Mouse (Mus musculus): ENCODE measurements around the gene Fbln2.

Gene Fbln2

DNA sequence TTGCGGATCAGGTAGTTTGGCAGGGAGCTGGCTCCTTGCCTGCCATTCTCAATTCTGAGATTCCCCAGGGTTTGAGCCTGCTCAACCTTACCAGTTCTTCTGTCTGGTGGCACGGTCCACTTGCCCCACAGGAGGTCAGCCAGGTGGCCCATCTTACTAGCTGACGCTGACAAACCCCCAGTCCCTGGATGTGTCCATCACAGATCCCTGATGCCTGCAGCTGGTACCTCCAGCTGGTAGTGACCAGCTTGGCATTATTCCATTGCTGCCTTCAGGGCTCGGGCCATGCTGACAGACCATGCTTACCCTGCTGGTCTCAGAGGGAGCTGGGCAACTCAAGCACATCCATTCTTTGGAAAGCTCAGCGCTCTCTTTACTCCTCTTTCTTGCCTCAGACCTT lies 18.7 kb downstream of the Fbln2 start:
- DNase-seq (ENCODE audit: low spot score) = no peak

DNA sequence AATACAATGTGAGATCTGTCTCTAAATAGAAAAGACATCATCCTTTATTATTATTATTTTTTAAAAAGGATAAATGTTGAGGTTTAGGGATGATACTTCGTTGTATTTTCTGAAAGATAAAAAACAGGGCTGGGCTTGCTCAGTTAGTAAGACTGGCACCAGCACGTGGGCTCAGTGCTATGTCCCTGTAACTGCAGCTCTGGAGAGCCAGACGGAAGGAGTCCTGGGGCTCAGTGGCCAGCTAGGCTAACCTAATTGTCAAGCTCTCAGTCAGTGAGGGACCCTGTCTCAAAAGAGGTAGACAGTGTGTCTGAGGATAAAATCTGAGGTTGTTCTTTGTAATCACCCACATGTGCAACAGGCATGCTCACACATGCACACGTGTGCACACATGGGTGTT lies 19.3 kb downstream of the Fbln2 start:
- no peak for DNase-seq (ENCODE audit: low spot score)

GRCm38 (mm10) chr6:91233011-91233410 lies 20.8 kb downstream of the Fbln2 start:
- DNase-seq (ENCODE audit: low spot score) = no peak

DNA sequence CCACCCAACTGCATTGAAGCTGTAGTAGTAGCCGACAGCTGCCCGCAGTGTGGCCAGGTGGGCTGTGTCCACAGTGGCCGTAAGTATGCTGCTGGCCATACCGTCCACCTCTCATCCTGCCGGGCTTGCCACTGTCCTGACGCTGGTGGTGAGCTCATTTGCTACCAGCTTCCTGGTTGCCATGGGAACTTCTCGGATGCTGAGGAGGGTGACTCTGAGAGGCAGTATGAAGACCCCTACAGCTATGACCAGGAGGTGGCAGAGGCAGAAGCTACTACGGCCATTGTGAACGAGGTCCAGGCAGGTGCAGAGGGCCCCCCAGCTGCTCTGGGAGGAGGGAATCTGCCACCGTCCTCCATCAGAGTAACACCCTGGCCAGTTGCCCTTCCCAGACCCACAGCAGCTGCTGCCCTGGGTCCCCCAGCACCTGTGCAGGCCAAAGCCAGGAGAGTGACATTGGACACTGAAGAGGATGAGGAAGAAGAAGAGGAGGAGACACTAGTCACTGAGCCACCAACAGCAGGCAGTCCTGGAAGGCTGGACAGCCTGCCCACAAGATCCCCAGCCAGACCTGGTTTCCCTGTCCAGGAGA lies 21.3 kb downstream of the Fbln2 start:
- DNase-seq (ENCODE audit: low spot score) = no peak

DNA sequence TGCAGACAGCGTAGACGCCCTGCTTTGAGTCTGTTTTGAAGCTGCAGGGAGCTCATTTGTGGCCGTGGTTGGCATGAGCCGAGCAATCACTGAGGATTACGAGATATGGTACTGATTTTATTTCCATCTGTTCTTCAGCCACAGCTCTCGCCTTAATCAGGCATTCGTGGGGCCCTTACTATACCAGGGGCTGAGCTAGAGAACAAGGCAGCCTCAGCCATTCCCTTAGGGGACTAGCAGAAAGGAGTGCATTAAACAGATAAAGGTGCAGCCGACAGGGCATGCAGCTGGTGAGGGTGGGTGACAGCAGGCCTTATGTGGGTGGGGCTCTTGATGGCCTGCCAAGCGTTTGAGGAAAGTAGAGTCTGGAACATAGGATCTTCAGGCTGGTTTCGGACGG lies 23.8 kb downstream of the Fbln2 start:
- DNase-seq (ENCODE audit: low spot score) = no peak

DNA sequence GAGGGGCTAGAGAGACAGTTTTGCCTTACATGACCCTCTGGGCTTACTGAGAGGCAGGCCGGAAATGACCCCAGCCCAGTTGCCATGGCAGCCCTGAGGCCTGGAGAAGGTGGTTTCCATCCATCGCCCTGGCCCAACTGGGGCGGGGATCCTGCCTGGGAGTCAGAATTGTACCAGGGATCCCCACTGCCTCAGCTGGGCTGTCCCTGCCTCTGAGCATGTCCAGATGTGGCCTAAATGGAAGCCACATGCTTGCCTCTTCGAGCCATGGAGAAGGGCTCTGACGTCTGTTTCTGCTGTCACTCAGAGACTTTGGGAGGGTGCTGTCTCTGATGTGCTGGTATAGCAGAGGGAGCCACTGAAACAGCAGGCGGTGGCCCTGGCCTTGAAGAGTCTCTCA lies 24.2 kb downstream of the Fbln2 start:
- no peak for DNase-seq (ENCODE audit: low spot score)

- no peak for DNase-seq (ENCODE audit: low spot score)
These were observed 25.0 kb downstream of the Fbln2 start for GRCm38 (mm10) chr6:91237273-91237672.

DNA sequence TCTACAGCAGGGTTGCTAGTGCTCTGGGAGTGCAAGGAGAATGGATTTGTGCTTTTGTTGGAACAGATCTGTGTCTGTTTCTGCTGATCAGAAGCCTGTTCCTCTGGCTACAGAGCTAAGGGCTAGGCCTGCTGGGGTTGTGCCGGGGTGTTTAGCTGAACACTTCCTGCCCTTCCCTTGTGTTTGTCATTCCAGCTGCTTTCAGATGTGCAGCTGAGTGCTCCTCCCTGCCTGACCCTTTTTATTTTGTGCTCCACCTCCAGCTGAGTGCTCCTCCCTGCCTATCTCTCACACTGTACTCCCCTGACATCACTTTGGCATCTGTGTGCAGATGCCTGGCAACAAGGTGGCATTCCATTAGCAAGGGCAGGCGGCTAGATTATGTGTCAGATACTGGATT lies 28.3 kb downstream of the Fbln2 start:
- no peak for DNase-seq (ENCODE audit: low spot score)

GRCm38 (mm10) chr6:91240964-91241363 lies 28.7 kb downstream of the Fbln2 start:
- no peak for DNase-seq (ENCODE audit: low spot score)

DNA sequence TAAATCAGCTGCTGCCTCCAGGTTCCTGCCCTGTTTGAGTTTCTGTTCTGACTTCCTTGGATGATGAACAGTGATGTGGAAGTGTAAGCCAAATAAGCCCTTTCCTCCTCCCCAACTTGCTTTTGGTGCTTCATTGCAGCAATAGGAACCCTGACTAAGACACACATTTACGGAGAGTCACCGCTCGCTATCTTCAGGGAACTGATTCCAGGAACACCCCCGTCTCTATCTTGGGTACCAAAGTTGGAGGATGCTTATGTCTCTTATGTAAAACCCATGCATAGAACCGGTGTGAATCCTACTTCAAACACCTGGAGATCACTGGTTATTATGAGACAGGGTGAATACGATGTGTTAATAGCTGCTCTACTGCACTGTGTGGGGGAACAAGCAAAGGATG lies 31.1 kb downstream of the Fbln2 start:
- DNase-seq (ENCODE audit: low spot score) = no peak

DNA sequence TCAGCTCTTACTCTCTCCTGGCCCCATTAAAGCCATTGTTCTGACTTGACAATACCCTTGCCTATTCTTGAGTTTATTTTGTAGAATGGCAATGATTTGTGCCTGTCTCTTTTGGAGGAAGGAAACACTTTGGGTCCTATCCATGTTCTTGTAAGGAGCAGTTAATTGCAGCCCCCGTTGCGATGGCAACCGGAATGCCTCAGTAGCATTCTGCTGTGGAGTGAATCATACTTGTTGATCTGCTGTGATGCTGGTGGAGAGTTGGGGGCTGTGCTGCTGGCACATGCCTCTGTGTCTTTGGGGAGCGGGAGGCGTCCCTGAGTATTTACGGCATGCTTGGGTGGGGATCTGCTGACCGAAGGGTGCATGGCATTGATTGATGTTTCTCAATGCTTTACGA lies 32.1 kb downstream of the Fbln2 start:
- peak; percentile 39 for DNase-seq (ENCODE audit: low spot score)

GRCm38 (mm10) chr6:91245331-91245730 lies 33.1 kb downstream of the Fbln2 start:
- DNase-seq (ENCODE audit: low spot score) = no peak

- no peak for DNase-seq (ENCODE audit: low spot score)
These were observed 35.1 kb downstream of the Fbln2 start for GRCm38 (mm10) chr6:91247343-91247742.

GRCm38 (mm10) chr6:91248627-91249026 lies 36.4 kb downstream of the Fbln2 start:
- no peak for DNase-seq (ENCODE audit: low spot score)

GRCm38 (mm10) chr6:91249797-91250196 lies 37.5 kb downstream of the Fbln2 start:
- DNase-seq (ENCODE audit: low spot score) = no peak

- peak; percentile 49 for DNase-seq (ENCODE audit: low spot score)
These were observed 47.3 kb downstream of the Fbln2 start for GRCm38 (mm10) chr6:91259440-91260120.

- no peak for DNase-seq (ENCODE audit: low spot score)
These were observed 48.2 kb downstream of the Fbln2 start for GRCm38 (mm10) chr6:91260347-91260986.

GRCm38 (mm10) chr6:91260987-91261367 lies 48.7 kb downstream of the Fbln2 start:
- no peak for DNase-seq (ENCODE audit: low spot score)

DNA sequence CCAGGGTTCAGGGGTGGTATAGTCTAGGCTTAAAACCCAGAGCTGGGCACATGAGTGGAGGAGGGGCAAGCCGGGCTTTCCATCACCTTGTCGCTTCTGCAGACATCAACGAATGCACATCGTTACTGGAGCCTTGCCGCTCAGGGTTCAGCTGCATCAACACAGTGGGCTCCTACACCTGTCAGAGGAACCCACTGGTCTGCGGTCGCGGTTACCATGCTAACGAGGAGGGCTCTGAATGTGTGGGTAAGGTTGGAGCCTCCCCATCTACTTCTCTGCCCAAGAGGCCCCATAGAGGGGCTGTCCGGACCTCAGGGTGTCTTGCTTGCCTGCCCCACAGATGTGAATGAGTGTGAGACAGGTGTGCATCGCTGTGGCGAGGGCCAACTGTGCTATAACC lies 53.4 kb downstream of the Fbln2 start:
- DNase-seq (ENCODE audit: low spot score) = no peak

DNA sequence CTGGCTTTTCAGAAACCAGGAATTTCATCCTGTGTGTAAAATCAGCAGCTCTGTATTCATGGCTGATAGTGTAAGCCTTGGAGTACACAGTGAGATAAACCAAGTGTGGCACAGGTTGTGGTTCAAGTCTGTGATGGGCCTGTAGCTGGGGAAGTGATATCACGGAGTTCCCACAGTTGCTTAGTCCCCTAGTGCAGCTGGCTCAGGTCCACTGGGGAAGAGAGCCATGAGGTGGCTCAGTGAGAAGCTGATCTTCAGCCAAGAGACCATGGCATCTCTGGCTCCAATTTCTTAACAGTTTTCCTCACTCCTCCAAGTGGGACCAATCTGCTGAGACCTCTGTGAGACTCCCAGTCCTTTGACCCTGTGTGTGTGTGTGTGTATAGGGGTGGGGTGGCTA lies 54.4 kb downstream of the Fbln2 start:
- DNase-seq (ENCODE audit: low spot score) = no peak

DNA sequence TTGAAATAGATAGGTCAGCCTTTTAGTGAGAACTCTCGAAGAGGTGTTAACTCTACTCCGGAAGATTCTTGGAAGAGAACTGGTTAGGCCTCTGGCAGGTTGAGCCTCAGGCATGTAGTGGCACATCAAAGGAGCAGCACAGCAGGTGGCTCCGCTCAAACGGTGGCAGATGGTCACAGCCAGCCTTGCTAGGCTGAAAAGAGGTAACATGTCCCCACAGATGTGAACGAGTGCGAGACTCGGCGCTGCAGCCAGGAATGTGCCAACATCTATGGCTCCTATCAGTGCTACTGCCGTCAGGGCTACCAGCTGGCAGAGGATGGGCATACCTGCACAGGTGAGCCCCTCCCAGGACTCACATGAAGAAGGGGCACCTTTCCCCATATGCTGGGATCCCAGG lies 56.1 kb downstream of the Fbln2 start:
- no peak for DNase-seq (ENCODE audit: low spot score)

DNA sequence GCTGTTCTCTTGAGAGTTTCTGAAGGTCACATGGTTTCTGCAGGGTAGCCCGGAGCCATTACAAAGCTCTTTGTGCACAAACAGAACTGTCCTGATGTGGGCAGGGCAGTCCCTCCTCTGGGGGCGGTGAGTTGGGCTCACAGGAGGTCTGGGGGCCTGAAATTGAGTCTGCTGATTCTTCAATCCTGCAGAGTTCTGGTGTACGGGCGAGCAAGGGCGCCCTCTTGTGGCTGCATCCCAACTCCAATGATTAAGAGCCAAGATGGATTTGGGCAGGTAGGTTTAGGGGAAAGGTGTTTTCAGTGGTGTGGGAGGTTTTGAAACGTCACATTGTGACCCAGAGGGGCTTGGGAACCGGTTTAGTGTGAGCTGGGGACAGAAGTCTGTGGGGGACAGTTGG lies 65.3 kb downstream of the Fbln2 start:
- DNase-seq (ENCODE audit: low spot score) = no peak

GRCm38 (mm10) chr6:91278302-91278701 lies 66.0 kb downstream of the Fbln2 start:
- DNase-seq (ENCODE audit: low spot score) = no peak

GRCm38 (mm10) chr6:91279477-91279876 lies 67.2 kb downstream of the Fbln2 start:
- DNase-seq (ENCODE audit: low spot score) = no peak
